Mouse (Mus musculus): ENCODE data around the gene Cntn1.

GRCm38 (mm10) chr15:92231386-92231785 is 180.4 kb downstream of the Cntn1 start:
- TF ChIP-seq CTCF (IDR thresholded peaks at IDR 0.05; ENCODE audit: low read depth, low read length) (peak; percentile 12; the same call in 1 of the 2 replicates), POLR2AphosphoS5 (IDR thresholded peaks at IDR 0.05; ENCODE audit: insufficient replicate concordance, low read depth, low read length) (no peak), GATA1 (IDR thresholded peaks at IDR 0.05; ENCODE audit: borderline replicate concordance, low read length) (no peak)

Data from G1E (cell line).